Mouse (Mus musculus): ENCODE data around the gene 4930556J24Rik. TPM values are rescaled to one million over a fixed set of nuclear protein-coding genes. Genes with fewer than 3 reads are reported as not detected.
"Not testable (repeated sequence)": the region's sequence is repeated elsewhere in the genome, so short reads cannot be mapped to it uniquely, and the experiment has no call there.

The 4930556J24Rik gene
- polyA plus RNA-seq, 1 experiment from 2014 or later: 0.29 TPM

DNA sequence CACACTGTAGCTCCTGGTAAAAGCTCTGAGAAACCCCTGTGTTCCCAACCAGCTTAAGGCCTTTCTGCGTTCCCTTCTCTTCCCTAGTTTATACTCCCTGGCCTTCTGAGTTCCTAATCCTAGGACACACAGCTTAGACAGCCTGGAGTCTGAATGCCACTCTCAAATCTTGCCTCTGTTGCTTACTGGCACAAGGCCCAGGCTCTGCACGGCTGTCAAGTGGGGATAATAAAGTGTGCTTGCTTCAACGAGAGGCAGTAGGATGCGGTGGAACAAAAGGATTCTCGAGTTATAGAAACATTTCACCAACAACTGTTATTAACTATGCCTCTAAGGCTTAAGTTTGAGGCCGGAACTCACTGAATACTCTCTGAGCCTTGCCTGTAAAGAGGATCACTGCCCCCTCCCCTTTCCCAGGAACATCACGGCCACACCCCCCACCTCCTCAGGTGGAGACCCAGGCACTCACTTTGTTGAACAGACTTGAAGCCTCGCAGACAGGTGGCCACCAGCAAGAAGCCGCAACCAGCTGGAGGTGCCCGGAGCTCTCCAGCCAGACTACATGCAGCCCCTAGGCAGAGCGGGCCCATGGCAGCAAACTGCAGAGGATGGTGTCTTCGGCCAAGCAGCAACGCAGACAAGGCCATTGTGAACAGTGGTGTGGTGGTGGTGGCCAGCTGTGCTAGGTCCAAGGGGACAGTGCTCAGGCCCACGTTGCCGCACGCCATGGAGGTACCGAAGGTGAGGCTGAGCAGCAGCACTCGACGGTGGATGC is 64.3 kb downstream of the 4930556J24Rik start:
- Histone ChIP-seq H3K4me3 (ENCODE audit: low read depth, low read length) (peak overlapping the region; percentile 63), H3K4me1 (replicated peaks; ENCODE audit: control insufficient read depth, insufficient read depth, low read length) (peaks cover 19% of the 10 kb centered on the region), H3K36me3 (ENCODE audit: control insufficient read depth, insufficient read depth, low read length) (no peaks in the 10 kb centered on the region), H3K27me3 (replicated peaks; ENCODE audit: control insufficient read depth, insufficient read depth, low read length) (peaks cover 20% of the 10 kb centered on the region), H3K9ac (ENCODE audit: low read depth, low read length) (no peak overlapping the region), H3K4me2 (peak overlapping the region; percentile 96), H3K9me3 (ENCODE audit: control insufficient read depth, low read length) (no peaks in the 10 kb centered on the region), H3K27ac (ENCODE audit: low read depth, low read length) (no peak overlapping the region)
- ATAC-seq (replicated peaks; ENCODE audit: low FRiP score): no peak
- 33% methylated on average over 19 of the region's 19 CpGs for WGBS
- DNase-seq (ENCODE audit: low spot score): no peak

DNA sequence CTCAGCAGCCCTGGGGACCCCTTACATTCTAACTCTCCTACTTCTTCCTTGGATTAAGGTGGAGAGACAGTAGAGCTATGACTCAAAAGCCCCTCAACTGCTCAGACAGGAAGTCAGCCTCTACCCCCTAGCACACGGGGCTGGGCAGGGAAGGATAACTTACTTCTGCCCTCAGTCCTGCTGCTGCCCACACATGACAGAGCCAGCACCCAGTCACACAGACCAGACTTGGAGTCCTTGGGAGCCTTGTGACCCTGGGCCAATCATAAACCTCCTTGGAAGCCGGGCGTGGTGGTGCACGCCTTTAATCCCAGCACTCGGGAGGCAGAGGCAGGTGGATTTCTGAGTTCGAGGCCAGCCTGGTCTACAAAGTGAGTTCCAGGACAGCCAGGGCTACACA is 65.1 kb downstream of the 4930556J24Rik start:
- H3K36me3 ChIP-seq (ENCODE audit: control insufficient read depth, insufficient read depth, low read length); H3K9me3 ChIP-seq (ENCODE audit: control insufficient read depth, low read length); H3K4me2 ChIP-seq; ATAC-seq (replicated peaks; ENCODE audit: low FRiP score); DNase-seq (ENCODE audit: low spot score); H3K4me3 ChIP-seq (ENCODE audit: low read depth, low read length); H3K9ac ChIP-seq (ENCODE audit: low read depth, low read length); H3K27ac ChIP-seq (ENCODE audit: low read depth, low read length): not testable (repeated sequence)
- H3K27me3 ChIP-seq (replicated peaks; ENCODE audit: control insufficient read depth, insufficient read depth, low read length): peaks cover 20% of the 10 kb centered on the region
- 79% methylated on average over 5 of the region's 6 CpGs for WGBS
- peaks cover 19% of the 10 kb centered on the region for H3K4me1 ChIP-seq (replicated peaks; ENCODE audit: control insufficient read depth, insufficient read depth, low read length)

GRCm38 (mm10) chr11:3910513-3911310 is 65.9 kb downstream of the 4930556J24Rik start:
- ATAC-seq (replicated peaks; ENCODE audit: low FRiP score): no peak
- 58% methylated on average over 5 of the region's 5 CpGs for WGBS
- H3K4me3 ChIP-seq (ENCODE audit: low read depth, low read length): no peak overlapping the region
- no peak overlapping the region for H3K9ac ChIP-seq (ENCODE audit: low read depth, low read length)
- no peak for DNase-seq (ENCODE audit: low spot score)
- no peak overlapping the region for H3K27ac ChIP-seq (ENCODE audit: low read depth, low read length)
- H3K36me3 ChIP-seq (ENCODE audit: control insufficient read depth, insufficient read depth, low read length): no peaks in the 10 kb centered on the region
- no peak overlapping the region for H3K4me2 ChIP-seq
- peaks cover 19% of the 10 kb centered on the region for H3K4me1 ChIP-seq (replicated peaks; ENCODE audit: control insufficient read depth, insufficient read depth, low read length)
- H3K27me3 ChIP-seq (replicated peaks; ENCODE audit: control insufficient read depth, insufficient read depth, low read length): peaks cover 20% of the 10 kb centered on the region
- H3K9me3 ChIP-seq (ENCODE audit: control insufficient read depth, low read length): no peaks in the 10 kb centered on the region

DNA sequence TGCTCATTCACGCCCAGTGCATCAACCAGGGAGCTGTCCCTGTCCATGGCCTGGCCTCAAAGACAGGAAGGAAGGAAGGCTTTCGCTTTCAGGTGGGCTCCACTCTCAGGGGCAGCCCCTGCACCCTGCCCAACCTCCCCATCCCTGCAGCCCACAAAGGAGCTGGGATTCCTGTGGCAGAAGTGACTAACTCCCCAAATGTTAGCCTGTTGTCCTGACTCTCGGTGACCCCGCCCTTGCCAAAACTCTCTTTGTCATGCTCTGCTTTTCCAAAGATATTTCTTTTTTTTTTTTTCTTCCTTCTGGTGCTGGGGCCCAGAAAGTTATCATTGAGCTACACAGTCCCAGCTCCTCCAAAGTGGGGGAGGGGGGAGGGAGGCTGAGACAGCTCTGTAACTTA is 67.3 kb downstream of the 4930556J24Rik start:
- no peak for ATAC-seq (replicated peaks; ENCODE audit: low FRiP score)
- WGBS: 80% methylated on average over 4 of the region's 4 CpGs
- H3K9ac ChIP-seq (ENCODE audit: low read depth, low read length): no peak overlapping the region

DNA sequence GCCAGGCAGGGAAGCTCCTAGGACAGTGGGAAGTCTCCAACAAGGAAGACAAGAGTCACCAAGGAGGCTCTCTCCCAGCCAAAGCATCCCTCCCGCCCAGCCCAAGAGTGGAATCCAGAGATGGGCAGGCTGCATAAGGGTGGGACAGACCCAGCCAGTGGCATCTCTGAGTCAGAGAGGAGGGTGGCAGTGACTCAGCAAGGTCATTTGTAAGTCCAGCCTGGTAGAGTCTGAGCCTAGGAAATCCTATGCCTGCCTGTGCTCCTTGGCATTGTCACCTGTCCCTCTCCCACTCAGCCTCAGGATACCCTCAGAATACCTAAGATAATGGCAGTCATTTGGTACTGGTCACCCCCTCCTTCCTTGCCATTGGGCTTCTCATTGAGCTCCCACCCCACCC is 71.1 kb downstream of the 4930556J24Rik start:
- 69% methylated on average over 1 of the region's 1 CpGs for WGBS
- DNase-seq (ENCODE audit: low spot score) (no peak), ATAC-seq (replicated peaks; ENCODE audit: low FRiP score) (no peak)
- no peak overlapping the region for H3K4me3 ChIP-seq (ENCODE audit: low read depth, low read length)
- H3K9me3 ChIP-seq (ENCODE audit: control insufficient read depth, low read length): no peaks in the 10 kb centered on the region
- no peak overlapping the region for H3K9ac ChIP-seq (ENCODE audit: low read depth, low read length)
- H3K4me1 ChIP-seq (replicated peaks; ENCODE audit: control insufficient read depth, insufficient read depth, low read length): 0 out of 2 replicates have a peak, but pooled peaks cover 4% of the 10 kb centered on the region
- no peak overlapping the region for H3K27ac ChIP-seq (ENCODE audit: low read depth, low read length)
- no peaks in the 10 kb centered on the region for H3K36me3 ChIP-seq (ENCODE audit: control insufficient read depth, insufficient read depth, low read length)
- H3K4me2 ChIP-seq: no peak overlapping the region
- H3K27me3 ChIP-seq (replicated peaks; ENCODE audit: control insufficient read depth, insufficient read depth, low read length): no peaks in the 10 kb centered on the region

More for the DNA sequence above, 67.3 kb downstream of the 4930556J24Rik start:
- Histone ChIP-seq H3K27ac (ENCODE audit: low read depth, low read length) (no peak overlapping the region), H3K4me3 (ENCODE audit: low read depth, low read length) (no peak overlapping the region), H3K36me3 (ENCODE audit: control insufficient read depth, insufficient read depth, low read length) (no peaks in the 10 kb centered on the region), H3K4me2 (no peak overlapping the region), H3K4me1 (replicated peaks; ENCODE audit: control insufficient read depth, insufficient read depth, low read length) (peaks cover 19% of the 10 kb centered on the region), H3K9me3 (ENCODE audit: control insufficient read depth, low read length) (no peaks in the 10 kb centered on the region), H3K27me3 (replicated peaks; ENCODE audit: control insufficient read depth, insufficient read depth, low read length) (peaks cover 18% of the 10 kb centered on the region)
- no peak for DNase-seq (ENCODE audit: low spot score)

- Histone ChIP-seq H3K4me1 (replicated peaks; ENCODE audit: control insufficient read depth, insufficient read depth, low read length) (0 out of 2 replicates have a peak, but pooled peaks cover 4% of the 10 kb centered on the region), H3K9me3 (ENCODE audit: control insufficient read depth, low read length) (no peaks in the 10 kb centered on the region), H3K4me2 (no peak overlapping the region), H3K4me3 (ENCODE audit: low read depth, low read length) (no peak overlapping the region), H3K36me3 (ENCODE audit: control insufficient read depth, insufficient read depth, low read length) (no peaks in the 10 kb centered on the region), H3K27me3 (replicated peaks; ENCODE audit: control insufficient read depth, insufficient read depth, low read length) (no peaks in the 10 kb centered on the region), H3K27ac (ENCODE audit: low read depth, low read length) (no peak overlapping the region), H3K9ac (ENCODE audit: low read depth, low read length) (no peak overlapping the region)
- DNase-seq (ENCODE audit: low spot score): no peak
- WGBS: 80% methylated on average over 6 of the region's 6 CpGs
- no peak for ATAC-seq (replicated peaks; ENCODE audit: low FRiP score)
These were observed 71.9 kb downstream of the 4930556J24Rik start for GRCm38 (mm10) chr11:3904673-3905072.

DNA sequence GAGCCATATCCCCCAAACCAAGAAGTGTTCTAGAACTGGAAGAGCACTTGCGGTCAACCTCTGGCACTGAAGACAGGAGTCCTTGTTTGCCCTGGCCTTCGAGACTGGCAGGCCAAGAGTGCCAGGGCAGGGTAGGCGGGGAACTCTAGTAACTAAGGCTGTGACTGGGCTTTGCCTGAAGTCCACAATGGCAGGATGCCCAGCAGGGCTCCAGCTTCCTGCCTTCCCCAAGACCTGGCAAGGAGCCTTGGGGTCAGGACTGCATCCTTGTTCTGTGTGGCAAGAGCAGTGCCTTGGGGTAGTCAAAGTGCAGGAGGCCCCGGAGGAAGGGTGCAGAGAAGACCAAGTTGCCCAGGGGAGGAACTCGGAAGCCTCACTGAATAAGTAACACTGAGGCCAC is 73.5 kb downstream of the 4930556J24Rik start:
- Histone ChIP-seq H3K36me3 (ENCODE audit: control insufficient read depth, insufficient read depth, low read length) (no peaks in the 10 kb centered on the region), H3K4me2 (no peak overlapping the region), H3K27ac (ENCODE audit: low read depth, low read length) (no peak overlapping the region), H3K9ac (ENCODE audit: low read depth, low read length) (no peak overlapping the region), H3K9me3 (ENCODE audit: control insufficient read depth, low read length) (no peaks in the 10 kb centered on the region), H3K27me3 (replicated peaks; ENCODE audit: control insufficient read depth, insufficient read depth, low read length) (no peaks in the 10 kb centered on the region), H3K4me1 (replicated peaks; ENCODE audit: control insufficient read depth, insufficient read depth, low read length) (no peaks in the 10 kb centered on the region), H3K4me3 (ENCODE audit: low read depth, low read length) (no peak overlapping the region)
- ATAC-seq (replicated peaks; ENCODE audit: low FRiP score): no peak
- WGBS: 83% methylated on average over 5 of the region's 5 CpGs
- DNase-seq (ENCODE audit: low spot score): no peak

GRCm38 (mm10) chr11:3902516-3902915 is 74.1 kb downstream of the 4930556J24Rik start:
- H3K4me1 ChIP-seq (replicated peaks; ENCODE audit: control insufficient read depth, insufficient read depth, low read length): no peaks in the 10 kb centered on the region
- 87% methylated on average over 3 of the region's 3 CpGs for WGBS
- H3K4me3 ChIP-seq (ENCODE audit: low read depth, low read length): no peak overlapping the region
- no peaks in the 10 kb centered on the region for H3K9me3 ChIP-seq (ENCODE audit: control insufficient read depth, low read length)
- no peaks in the 10 kb centered on the region for H3K27me3 ChIP-seq (replicated peaks; ENCODE audit: control insufficient read depth, insufficient read depth, low read length)
- H3K9ac ChIP-seq (ENCODE audit: low read depth, low read length): no peak overlapping the region
- H3K4me2 ChIP-seq: no peak overlapping the region
- no peaks in the 10 kb centered on the region for H3K36me3 ChIP-seq (ENCODE audit: control insufficient read depth, insufficient read depth, low read length)
- DNase-seq (ENCODE audit: low spot score) (no peak), ATAC-seq (replicated peaks; ENCODE audit: low FRiP score) (no peak)
- H3K27ac ChIP-seq (ENCODE audit: low read depth, low read length): no peak overlapping the region

All from liver, embryonic 11.5 days (tissue).